Mouse (Mus musculus) testis, adult 2 months (tissue): Measurements from ENCODE around the gene Gm20671.

ENCODE experiments used
- CTCF ChIP-seq: fragments of 200-500 bp; IDR thresholded peaks from 2 replicates; pipeline ENCODE4 v1.5.1; 2012; ENCODE audit warnings: low read depth, mild to moderate bottlenecking, inconsistent platforms, low read length, moderate library complexity; ENCODE audit not compliant: control insufficient read depth, insufficient read depth, insufficient replicate concordance
- POLR2A ChIP-seq: fragments of 200-500 bp; IDR thresholded peaks from 2 replicates; pipeline ENCODE4 v1.6.1; 2012; ENCODE audit warnings: low read depth, mild to moderate bottlenecking, inconsistent platforms, low read length, moderate library complexity; ENCODE audit not compliant: control insufficient read depth

DNA sequence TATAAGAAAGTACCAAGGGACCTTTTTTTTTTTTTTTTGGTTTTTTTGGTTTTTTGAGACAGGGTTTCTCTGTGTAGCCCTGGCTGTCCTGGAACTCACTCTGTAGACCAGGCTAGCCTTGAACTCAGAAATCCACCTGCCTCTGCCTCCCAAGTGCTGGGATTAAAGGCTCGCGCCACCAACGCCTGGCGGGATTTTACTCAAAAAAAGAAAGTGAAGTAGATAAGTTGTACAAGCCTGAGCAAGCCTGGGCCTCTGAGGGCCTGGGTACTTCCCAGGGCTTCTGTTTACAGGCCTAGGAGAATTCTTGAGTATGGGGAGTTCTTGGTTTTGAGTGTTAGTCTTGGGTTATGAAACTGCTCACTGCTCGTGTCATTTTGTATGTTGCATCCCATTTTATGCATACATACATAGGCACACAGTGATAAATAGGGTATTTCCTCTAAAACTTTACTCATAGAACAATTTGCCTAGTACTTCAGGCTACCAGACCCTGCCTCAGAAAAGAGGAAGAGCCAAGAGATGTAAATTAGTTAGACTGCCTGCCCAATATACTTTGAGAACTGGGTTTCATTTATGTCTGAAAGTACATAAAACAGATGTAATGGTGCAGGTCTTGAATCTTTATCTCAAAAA, 42.6 kb upstream of the Gm20671 start:
- TF ChIP-seq POLR2A (no peak), CTCF (no peak)
